Mouse (Mus musculus) cerebellum, adult 2 months (tissue): ENCODE measurements around the gene Daglb.

ENCODE experiments used
- CTCF ChIP-seq: fragments of 200-500 bp; IDR thresholded peaks from 2 replicates; pipeline ENCODE4 v1.5.1; 2011; ENCODE audit warnings: low read depth, mild to moderate bottlenecking, control low read depth, low read length, moderate library complexity, borderline replicate concordance; ENCODE audit not compliant: insufficient read depth
- POLR2A ChIP-seq: fragments of 200-500 bp; IDR thresholded peaks from 2 replicates; pipeline ENCODE4 v1.6.1; 2011; ENCODE audit warnings: low read length, control low read depth, borderline replicate concordance; ENCODE audit not compliant: insufficient read depth

GRCm38 (mm10) chr5:143441753-143442152 is 22.6 kb upstream of the Daglb start:
- TF ChIP-seq POLR2A (no peak), CTCF (no peak)
